Mouse (Mus musculus) cerebellum, adult 2 months (tissue): Measurements from ENCODE around the gene Glmp. TPM values are rescaled to one million over a fixed set of nuclear protein-coding genes. Genes with fewer than 3 reads are reported as not detected.
"Not testable (repeated sequence)": the region's sequence is repeated elsewhere in the genome, so short reads cannot be mapped to it uniquely, and the experiment has no call there.

Source experiments
- DNase-seq, 2 experiments: peaks; one replicate each; pipeline ENCODE4 v3.0.0; 2021
- H3K27ac ChIP-seq: fragments of 200-500 bp; 2 replicates; pipeline ENCODE4 v1.5.1; 2012; ENCODE audit warnings: low read length, control low read depth, inconsistent platforms; ENCODE audit not compliant: insufficient read depth
- H3K27me3 ChIP-seq: fragments of 200-500 bp; 2 replicates; pipeline ENCODE4 v1.6.1; 2012; ENCODE audit warnings: inconsistent platforms, mild to moderate bottlenecking, low read length, moderate library complexity; ENCODE audit not compliant: control insufficient read depth, insufficient read depth
- H3K4me1 ChIP-seq: fragments of 200-500 bp; 2 replicates; pipeline ENCODE4 v1.6.1; 2011; ENCODE audit warnings: low read length; ENCODE audit not compliant: control insufficient read depth, insufficient read depth
- H3K4me3 ChIP-seq: fragments of 200-500 bp; replicated peaks from 2 replicates; pipeline ENCODE3; 2011; ENCODE audit warnings: mild to moderate bottlenecking, low read depth, low read length, control low read depth; ENCODE audit not compliant: insufficient read depth
- CTCF ChIP-seq: fragments of 200-500 bp; IDR thresholded peaks from 2 replicates; pipeline ENCODE4 v1.5.1; 2011; ENCODE audit warnings: low read depth, mild to moderate bottlenecking, control low read depth, low read length, moderate library complexity, borderline replicate concordance; ENCODE audit not compliant: insufficient read depth
- POLR2A ChIP-seq: fragments of 200-500 bp; IDR thresholded peaks from 2 replicates; pipeline ENCODE4 v1.6.1; 2011; ENCODE audit warnings: low read length, control low read depth, borderline replicate concordance; ENCODE audit not compliant: insufficient read depth
- WGBS: fragments of 180-500 bp; shearing (Covaris S2); methylation state at CpG from one replicate; pipeline ENCODE4 v1.1.7; 2018; 5-methylcytosine and 5-hydroxymethylcytosine counted together
- polyA plus RNA-seq: library from polyadenylated mRNA; depleted of rRNA; stranded (reverse); fragments of >200 nt; gene quantifications from 2 replicates; pipeline ENCODE4 v1.2.3, GENCODE M21; 2012

The Glmp gene
- polyA plus RNA-seq, 1 experiment = 109 TPM

DNA sequence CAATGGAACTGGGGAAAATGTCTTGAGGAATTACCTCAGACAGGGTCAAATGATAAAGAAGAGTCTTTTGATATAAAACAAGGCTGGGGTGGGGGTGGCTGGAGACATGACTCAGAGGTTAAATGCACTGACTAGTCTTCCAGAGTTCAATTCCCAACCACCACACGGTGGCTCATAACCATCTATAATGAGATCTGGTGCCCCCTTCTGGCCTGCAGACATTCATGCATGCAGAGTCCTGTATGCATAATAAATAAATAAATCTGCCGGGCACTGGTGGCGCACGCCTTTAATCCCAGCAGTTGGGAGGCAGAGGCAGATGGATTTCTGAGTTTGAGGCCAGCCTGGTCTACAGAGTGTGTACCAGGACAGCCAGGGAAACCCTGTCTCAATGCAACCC, 32.9 kb upstream of the Glmp start:
- Histone ChIP-seq H3K4me3 (no peak overlapping the region), H3K4me1 (no peaks in the 10 kb centered on the region), H3K27ac (no peak overlapping the region), H3K27me3 (no peaks in the 10 kb centered on the region)
- 29% methylated on average over 4 of the region's 4 CpGs for WGBS
- DNase-seq = peak in 1 of 2 experiments; percentile 15
- TF ChIP-seq POLR2A (no peak), CTCF (no peak)

GRCm38 (mm10) chr3:88295272-88295671, 29.6 kb upstream of the Glmp start:
- not testable (repeated sequence) for H3K4me1 ChIP-seq, H3K4me3 ChIP-seq, DNase-seq, H3K27ac ChIP-seq, H3K27me3 ChIP-seq
- 69% methylated on average over 1 of the region's 1 CpGs for WGBS

DNA sequence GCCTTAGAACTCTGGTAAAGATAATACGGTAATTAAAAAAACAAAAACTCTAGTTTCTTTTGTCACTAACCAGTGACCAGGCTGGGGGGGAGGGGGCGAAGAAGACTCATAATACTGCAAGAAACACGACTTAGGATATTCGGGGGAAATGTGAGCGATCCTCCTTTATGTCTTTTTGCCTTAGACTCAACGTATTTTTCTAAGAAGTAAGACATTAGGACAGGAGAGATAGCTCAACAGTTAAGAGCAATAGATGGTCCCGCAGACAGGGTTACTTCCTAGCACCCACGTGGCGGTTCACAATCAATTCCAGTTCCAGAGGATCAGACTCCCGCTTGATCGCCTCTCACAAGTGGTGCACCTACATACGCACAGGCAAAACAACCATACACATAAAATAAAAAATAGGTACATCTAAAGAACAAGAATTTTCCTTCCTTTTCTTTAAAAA, 28.7 kb upstream of the Glmp start:
- Histone ChIP-seq H3K27me3 (no peaks in the 10 kb centered on the region), H3K4me1 (no peaks in the 10 kb centered on the region; the same call in 1 of the 2 replicates), H3K4me3 (peak overlapping the region; percentile 70), H3K27ac (no peak overlapping the region)
- WGBS = under 1% methylated on average over 12 of the region's 12 CpGs
- TF ChIP-seq CTCF = no peak
- no peak for TF ChIP-seq POLR2A
- no peak for DNase-seq

- H3K27me3 ChIP-seq = no peaks in the 10 kb centered on the region
- H3K27ac ChIP-seq = peak within 1 kb of the TSS; percentile 70
- WGBS = under 1% methylated on average over 44 of the region's 44 CpGs
- H3K4me1 ChIP-seq = no peaks in the 10 kb centered on the region; the same call in 1 of the 2 replicates
- peak; percentile 62; the same call in 1 of the 2 replicates for TF ChIP-seq POLR2A
- TF ChIP-seq CTCF = no peak
- peak; percentile 93 to 99 for DNase-seq
- peak within 1 kb of the TSS; percentile 92 for H3K4me3 ChIP-seq
Measured at GRCm38 (mm10) chr3:88296561-88297318, 28.1 kb upstream of the Glmp start, which contains the start of the genes Tsacc and Cct3. Tsacc (minus strand) TSS chr3:88296999. Cct3 (plus strand) TSS chr3:88297116.

DNA sequence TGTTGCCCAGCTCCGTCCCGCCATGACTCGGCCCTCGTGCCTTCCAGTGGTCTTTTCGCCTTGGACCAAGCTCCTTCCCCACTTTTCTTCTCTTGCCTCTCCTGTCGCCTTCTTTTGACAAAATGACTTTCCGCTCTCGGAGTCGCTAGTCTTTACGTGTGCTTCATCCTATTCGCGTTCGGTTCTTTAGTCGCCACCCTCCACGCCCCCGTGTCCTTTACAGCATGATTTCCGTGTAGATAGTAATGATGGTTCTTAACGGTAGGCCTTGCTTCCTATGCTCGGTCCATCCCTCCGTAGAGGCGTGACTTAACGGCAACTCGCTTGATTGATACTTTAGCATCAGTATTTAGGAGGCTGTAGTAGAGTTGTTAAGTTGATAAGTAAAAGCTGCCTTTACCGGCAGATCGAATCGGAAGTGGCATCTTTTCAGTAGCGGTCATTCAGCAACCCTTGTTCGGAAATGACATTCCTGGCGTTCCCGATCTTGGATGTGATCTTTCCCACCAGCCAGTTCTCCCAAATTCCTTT, 27.4 kb upstream of the Glmp start:
- DNase-seq = no peak
- H3K27ac ChIP-seq = peak overlapping the region; percentile 70
- WGBS = under 1% methylated on average over 30 of the region's 30 CpGs
- no peak for TF ChIP-seq CTCF
- no peak for TF ChIP-seq POLR2A
- H3K4me1 ChIP-seq = no peaks in the 10 kb centered on the region; the same call in 1 of the 2 replicates
- H3K4me3 ChIP-seq = peak overlapping the region; percentile 92
- H3K27me3 ChIP-seq = no peaks in the 10 kb centered on the region

- DNase-seq = no peak
- H3K4me1 ChIP-seq = no peaks in the 10 kb centered on the region; the same call in 1 of the 2 replicates
- 94% methylated on average over 1 of the region's 1 CpGs for WGBS
- no peak overlapping the region for H3K27ac ChIP-seq
- TF ChIP-seq POLR2A (no peak), CTCF (no peak)
- H3K27me3 ChIP-seq = no peaks in the 10 kb centered on the region
- H3K4me3 ChIP-seq = no peak overlapping the region
Measured at GRCm38 (mm10) chr3:88299172-88299571, 25.7 kb upstream of the Glmp start.

DNA sequence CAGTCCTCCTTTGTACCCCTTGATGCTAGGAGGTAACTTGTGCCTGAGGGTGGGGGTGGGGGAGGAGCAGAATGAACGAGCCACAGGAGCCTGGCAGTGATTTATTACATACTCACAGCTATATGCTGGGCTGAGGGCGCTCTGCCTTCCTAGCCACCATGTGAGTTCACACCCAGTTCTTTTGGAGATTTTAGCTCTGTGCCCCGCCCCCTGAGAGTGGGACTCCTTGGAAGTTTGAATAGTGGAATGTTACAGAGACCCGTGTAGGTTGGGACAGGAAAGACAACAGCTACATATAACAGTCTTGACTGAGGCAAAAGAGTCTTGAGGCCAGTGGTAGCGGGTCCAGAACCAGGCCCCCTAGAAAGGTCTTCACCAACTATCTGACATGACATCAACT, 4.1 kb downstream of the Glmp start:
- DNase-seq = no peak
- H3K27ac ChIP-seq = no peak overlapping the region
- H3K27me3 ChIP-seq = no peaks in the 10 kb centered on the region
- WGBS = 74% methylated on average over 5 of the region's 5 CpGs
- TF ChIP-seq CTCF = no peak
- TF ChIP-seq POLR2A = no peak
- H3K4me1 ChIP-seq = peaks cover 7% of the 10 kb centered on the region
- no peak overlapping the region for H3K4me3 ChIP-seq

- TF ChIP-seq POLR2A (no peak), CTCF (peak; percentile 66; the same call in 1 of the 2 replicates)
- H3K4me1 ChIP-seq = peaks cover 2% of the 10 kb centered on the region
- H3K27ac ChIP-seq = no peak overlapping the region
- no peak for DNase-seq
- WGBS = 27% methylated on average over 2 of the region's 2 CpGs
- no peak overlapping the region for H3K4me3 ChIP-seq
- H3K27me3 ChIP-seq = no peaks in the 10 kb centered on the region
Measured at GRCm38 (mm10) chr3:88331282-88331681, 6.5 kb downstream of the Glmp start.
